Mouse (Mus musculus): ENCODE data around the gene Ppp3cb. TPM values are rescaled to one million over a fixed set of nuclear protein-coding genes. Genes with fewer than 3 reads are reported as not detected.

The Ppp3cb gene
- polyA plus RNA-seq, 2 experiments: 21.6 to 22.7 TPM

DNA sequence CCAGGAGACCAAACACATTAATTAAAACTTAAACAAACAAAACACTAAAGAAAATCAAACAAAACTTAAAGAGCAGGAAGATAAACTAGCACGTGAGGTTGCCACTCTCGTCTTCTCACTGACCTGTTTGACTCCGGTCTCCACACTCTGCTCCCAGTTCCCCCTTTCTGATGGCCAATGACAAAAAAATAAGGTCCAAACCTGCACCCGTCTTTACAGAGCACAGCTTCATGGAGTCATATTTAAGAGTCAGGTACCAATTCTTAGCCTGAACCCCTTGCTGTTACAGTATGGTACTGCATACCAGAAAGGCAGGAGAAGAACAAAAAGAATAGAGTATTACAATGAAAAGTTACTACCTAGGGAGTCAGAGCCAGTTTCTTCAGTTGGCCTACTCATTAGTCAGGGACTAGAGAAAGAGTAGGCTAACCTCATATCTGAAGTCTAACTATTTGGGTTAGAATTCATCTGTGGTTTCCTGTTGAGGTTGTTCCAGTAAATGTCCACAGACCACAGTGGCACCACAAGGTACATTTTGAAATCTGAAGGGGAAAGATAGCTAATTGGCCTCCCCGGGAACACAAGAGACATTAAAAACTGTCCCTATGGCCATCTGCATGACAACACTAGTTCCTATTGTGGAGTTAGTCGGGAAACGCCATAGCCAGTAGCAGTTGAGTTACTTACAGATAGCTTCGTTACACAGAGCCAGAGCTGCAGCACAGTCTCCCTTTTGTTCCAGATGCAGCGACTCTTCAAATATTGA is 19.1 kb upstream of the Ppp3cb start:
- Histone ChIP-seq H3K4me3 (ENCODE audit: insufficient read depth in 1 of 2, low read depth in 2 of 2, low read length in 2 of 2) (no peak overlapping the region), H3K4me2 (ENCODE audit: low read depth) (no peak overlapping the region), H3K36me3 (replicated peaks; ENCODE audit: control insufficient read depth, insufficient read depth, low read depth) (no peaks in the 10 kb centered on the region), H3K9me3 (ENCODE audit: control insufficient read depth, low read length) (no peaks in the 10 kb centered on the region), H3K4me1 (replicated peaks; ENCODE audit: control insufficient read depth in 2 of 2, insufficient read depth in 2 of 2, low read length in 1 of 2) (0 out of 4 replicates have a peak, but pooled peaks cover 0 to 3% of the 10 kb centered on the region in 2 experiments), H3K27ac (no peak overlapping the region), H3K9ac (replicated peaks) (no peak overlapping the region), H3K27me3 (ENCODE audit: control insufficient read depth, insufficient read depth, low read length) (no peaks in the 10 kb centered on the region)
- TF ChIP-seq EP300 (IDR thresholded peaks at IDR 0.05; ENCODE audit: low read depth) (no peak), CTCF (IDR thresholded peaks at IDR 0.05; ENCODE audit: low read depth) (no peak)
- ATAC-seq (ENCODE audit: insufficient read depth): no peak
- DNase-seq (ENCODE audit: low read depth in 3 of 3, low spot score in 3 of 3): no peak
- 15% methylated on average over 9 of the region's 9 CpGs for WGBS (ENCODE audit: insufficient replicate concordance)

DNA sequence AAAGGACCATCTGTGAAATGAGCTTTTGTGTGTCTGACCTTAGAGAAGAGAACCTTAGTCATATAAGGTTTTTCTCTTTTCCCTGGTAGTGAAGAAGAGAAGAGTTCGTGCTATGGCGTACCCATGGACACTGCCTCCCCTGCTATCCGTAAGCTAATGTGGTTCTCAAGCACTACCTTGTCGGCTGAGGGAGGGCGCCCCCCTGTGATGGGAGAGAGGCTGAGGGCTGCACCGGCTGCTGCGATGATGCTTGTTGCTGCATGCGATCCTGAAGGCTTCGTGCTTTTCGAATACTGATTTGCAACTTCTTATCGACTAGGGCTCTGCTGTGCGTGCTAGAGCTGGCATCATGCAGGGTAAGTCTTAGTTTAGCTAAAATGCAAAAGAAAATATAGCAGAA is 18.3 kb upstream of the Ppp3cb start:
- no peak overlapping the region for H3K9ac ChIP-seq (replicated peaks)
- H3K4me2 ChIP-seq (ENCODE audit: low read depth): no peak overlapping the region
- no peaks in the 10 kb centered on the region for H3K27me3 ChIP-seq (ENCODE audit: control insufficient read depth, insufficient read depth, low read length)
- DNase-seq (ENCODE audit: low read depth in 3 of 3, low spot score in 3 of 3) (no peak), ATAC-seq (ENCODE audit: insufficient read depth) (no peak)
- H3K36me3 ChIP-seq (replicated peaks; ENCODE audit: control insufficient read depth, insufficient read depth, low read depth): no peaks in the 10 kb centered on the region
- TF ChIP-seq EP300 (IDR thresholded peaks at IDR 0.05; ENCODE audit: low read depth): no peak
- TF ChIP-seq CTCF (IDR thresholded peaks at IDR 0.05; ENCODE audit: low read depth): peak; percentile 71
- WGBS (ENCODE audit: insufficient replicate concordance): 59% methylated on average over 12 of the region's 12 CpGs
- H3K4me3 ChIP-seq (ENCODE audit: insufficient read depth in 1 of 2, low read depth in 2 of 2, low read length in 2 of 2): no peak overlapping the region
- H3K9me3 ChIP-seq (ENCODE audit: control insufficient read depth, low read length): no peaks in the 10 kb centered on the region
- H3K27ac ChIP-seq: no peak overlapping the region
- H3K4me1 ChIP-seq (replicated peaks; ENCODE audit: control insufficient read depth in 2 of 2, insufficient read depth in 2 of 2, low read length in 1 of 2): 0 out of 4 replicates have a peak, but pooled peaks cover 0 to 3% of the 10 kb centered on the region in 2 experiments

DNA sequence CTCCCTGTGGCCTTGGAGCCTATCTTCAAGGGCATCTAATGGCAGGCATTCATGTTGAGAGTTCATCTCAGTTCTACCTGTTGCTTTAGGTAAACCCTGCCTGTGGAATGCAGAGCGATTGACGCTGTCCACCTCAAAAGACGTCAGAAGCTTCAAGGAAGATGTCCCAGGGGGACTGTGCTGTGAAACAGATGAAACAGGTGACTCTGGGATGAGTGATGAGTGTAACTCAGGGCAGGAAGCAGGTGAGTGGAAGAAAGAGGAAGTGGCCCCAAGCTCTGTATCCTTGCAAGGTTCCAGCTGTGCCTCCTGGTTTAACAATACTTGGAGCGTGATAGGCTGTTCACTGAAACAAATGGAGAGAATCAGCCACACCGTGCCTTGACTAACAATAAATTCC is 15.5 kb upstream of the Ppp3cb start:
- Histone ChIP-seq H3K4me1 (replicated peaks; ENCODE audit: control insufficient read depth in 2 of 2, insufficient read depth in 2 of 2, low read length in 1 of 2) (0 out of 4 replicates have a peak, but pooled peaks cover 0 to 3% of the 10 kb centered on the region in 2 experiments), H3K4me3 (ENCODE audit: insufficient read depth in 1 of 2, low read depth in 2 of 2, low read length in 2 of 2) (no peak overlapping the region), H3K36me3 (replicated peaks; ENCODE audit: control insufficient read depth, insufficient read depth, low read depth) (no peaks in the 10 kb centered on the region), H3K9ac (replicated peaks) (no peak overlapping the region), H3K27ac (no peak overlapping the region), H3K9me3 (ENCODE audit: control insufficient read depth, low read length) (no peaks in the 10 kb centered on the region), H3K27me3 (ENCODE audit: control insufficient read depth, insufficient read depth, low read length) (no peaks in the 10 kb centered on the region), H3K4me2 (ENCODE audit: low read depth) (no peak overlapping the region)
- TF ChIP-seq CTCF (IDR thresholded peaks at IDR 0.05; ENCODE audit: low read depth) (no peak), EP300 (IDR thresholded peaks at IDR 0.05; ENCODE audit: low read depth) (no peak)
- ATAC-seq (ENCODE audit: insufficient read depth) (no peak), DNase-seq (ENCODE audit: low read depth in 3 of 3, low spot score in 3 of 3) (no peak)
- WGBS (ENCODE audit: insufficient replicate concordance): 74% methylated on average over 5 of the region's 5 CpGs

DNA sequence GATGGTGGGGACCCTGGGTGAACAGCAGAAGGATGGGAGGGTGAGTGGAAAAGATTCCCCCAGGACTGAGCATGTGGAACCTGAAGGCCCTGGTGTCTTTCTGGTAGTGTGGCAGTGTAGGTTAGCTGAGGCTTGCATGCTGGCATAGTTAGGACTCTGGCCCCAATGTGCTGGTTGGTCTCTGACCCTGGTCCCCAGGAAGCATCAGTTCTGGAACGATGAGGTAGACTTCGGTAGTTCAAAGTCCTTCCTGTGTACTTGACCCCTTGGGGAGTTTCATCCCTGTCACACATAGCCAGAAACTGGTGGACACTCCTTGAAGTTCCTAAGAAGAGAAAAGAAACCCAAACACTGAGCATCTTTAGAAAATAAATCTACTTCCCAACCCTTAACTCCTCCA is 3.8 kb upstream of the Ppp3cb start:
- Histone ChIP-seq H3K4me1 (replicated peaks; ENCODE audit: control insufficient read depth in 2 of 2, insufficient read depth in 2 of 2, low read length in 1 of 2) (peaks cover 7 to 9% of the 10 kb centered on the region in 2 experiments), H3K9ac (replicated peaks) (no peak overlapping the region), H3K4me2 (ENCODE audit: low read depth) (no peak overlapping the region), H3K36me3 (replicated peaks; ENCODE audit: control insufficient read depth, insufficient read depth, low read depth) (no peaks in the 10 kb centered on the region), H3K9me3 (ENCODE audit: control insufficient read depth, low read length) (no peaks in the 10 kb centered on the region), H3K27me3 (ENCODE audit: control insufficient read depth, insufficient read depth, low read length) (no peaks in the 10 kb centered on the region), H3K4me3 (ENCODE audit: insufficient read depth in 1 of 2, low read depth in 2 of 2, low read length in 2 of 2) (no peak overlapping the region), H3K27ac (no peak overlapping the region)
- WGBS (ENCODE audit: insufficient replicate concordance): 64% methylated on average over 2 of the region's 2 CpGs
- ATAC-seq (ENCODE audit: insufficient read depth) (no peak), DNase-seq (ENCODE audit: low read depth in 3 of 3, low spot score in 3 of 3) (no peak)
- TF ChIP-seq CTCF (IDR thresholded peaks at IDR 0.05; ENCODE audit: low read depth): no peak
- TF ChIP-seq EP300 (IDR thresholded peaks at IDR 0.05; ENCODE audit: low read depth): no peak

DNA sequence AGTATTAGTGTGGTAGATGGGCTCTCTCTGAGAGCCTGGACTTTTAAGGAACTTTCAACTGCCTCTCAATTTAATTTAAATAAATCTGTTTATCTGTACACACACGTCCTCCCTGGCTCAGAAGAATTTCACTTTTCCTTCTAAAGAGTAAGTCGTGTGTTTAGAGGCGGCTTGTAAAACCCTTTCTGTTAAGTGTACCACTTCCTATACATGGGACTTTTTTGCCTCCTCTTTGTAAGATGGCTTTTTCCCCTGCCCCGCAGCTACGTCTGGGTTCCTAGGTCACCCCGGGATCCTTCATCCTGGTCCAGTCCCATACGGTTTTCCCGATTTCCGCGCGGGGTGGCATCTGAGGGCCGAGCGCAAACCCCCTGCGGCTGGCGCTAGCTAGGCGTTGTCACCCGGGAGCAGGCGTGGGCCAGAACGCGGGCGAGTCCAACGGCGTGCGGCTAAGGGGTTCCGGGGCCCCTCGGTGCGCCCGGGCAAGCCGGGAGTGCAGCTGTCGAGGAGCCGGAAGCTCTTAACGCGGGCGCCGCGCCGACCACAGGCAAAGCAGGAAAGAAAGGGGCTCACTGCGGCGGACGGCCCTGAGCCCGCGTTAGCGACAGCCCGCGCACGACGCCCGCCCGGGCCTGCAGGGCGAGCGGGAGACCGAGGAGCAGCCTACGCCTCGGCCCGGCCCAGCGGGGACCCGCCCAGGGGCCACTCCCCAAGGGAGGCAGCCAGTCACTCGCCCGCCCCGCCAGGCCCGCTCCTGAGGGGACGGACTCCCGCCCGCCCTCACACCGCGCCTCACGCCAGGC is 643 bp downstream of the Ppp3cb start:
- no peaks in the 10 kb centered on the region for H3K9me3 ChIP-seq (ENCODE audit: control insufficient read depth, low read length)
- H3K4me2 ChIP-seq (ENCODE audit: low read depth): peak overlapping the region; percentile 73
- under 1% methylated on average over 66 of the region's 67 CpGs for WGBS (ENCODE audit: insufficient replicate concordance)
- TF ChIP-seq EP300 (IDR thresholded peaks at IDR 0.05; ENCODE audit: low read depth): no peak
- TF ChIP-seq CTCF (IDR thresholded peaks at IDR 0.05; ENCODE audit: low read depth): no peak
- no peaks in the 10 kb centered on the region for H3K27me3 ChIP-seq (ENCODE audit: control insufficient read depth, insufficient read depth, low read length)
- H3K4me1 ChIP-seq (replicated peaks; ENCODE audit: control insufficient read depth in 2 of 2, insufficient read depth in 2 of 2, low read length in 1 of 2): peaks cover 17 to 20% of the 10 kb centered on the region in 2 experiments
- no peaks in the 10 kb centered on the region; the same call in 1 of the 2 replicates for H3K36me3 ChIP-seq (replicated peaks; ENCODE audit: control insufficient read depth, insufficient read depth, low read depth)
- DNase-seq (ENCODE audit: low read depth in 3 of 3, low spot score in 3 of 3) (peak; percentile 84 to 86 (median 85)), ATAC-seq (ENCODE audit: insufficient read depth) (peak; percentile 99)
- H3K4me3 ChIP-seq (ENCODE audit: insufficient read depth in 1 of 2, low read depth in 2 of 2, low read length in 2 of 2): peak overlapping the region; percentile 78 to 88
- H3K9ac ChIP-seq (replicated peaks): peak overlapping the region; percentile 90
- peak overlapping the region; percentile 90 for H3K27ac ChIP-seq

All from liver, embryonic 14.5 days (tissue).